Mouse (Mus musculus) gastrocnemius, postnatal 10 days (tissue): ENCODE measurements around the gene Htra2. TPM values are rescaled to one million over a fixed set of nuclear protein-coding genes. Genes with fewer than 3 reads are reported as not detected.

ENCODE experiments used
- DNase-seq: peaks from one replicate; pipeline ENCODE4 v3.0.0; 2021; ENCODE audit warnings: mixed read lengths
- microRNA-seq, 2 experiments: library from miRNA; unstranded; fragments of <30 nt; microRNA quantifications; one replicate each; pipeline ENCODE4 v1.2.0; 2021
- total RNA-seq, 2 experiments: library from RNA; stranded (reverse); gene quantifications; 2 replicates each; pipeline ENCODE4 v1.2.3; 2021

Htra2 gene
- total RNA-seq, 2 experiments from 2014 or later, result 23.8 to 28.4 TPM

- no peak for DNase-seq
Observed at GRCm38 (mm10) chr6:83008659-83009058, 46.4 kb downstream of the Htra2 start.

GRCm38 (mm10) chr6:83006114-83006513 lies 49.0 kb downstream of the Htra2 start:
- DNase-seq, result no peak

- DNase-seq, result no peak
Observed at GRCm38 (mm10) chr6:83005444-83006011, 49.5 kb downstream of the Htra2 start.

- DNase-seq, result no peak
Observed at GRCm38 (mm10) chr6:83004872-83005271, 50.2 kb downstream of the Htra2 start.

GRCm38 (mm10) chr6:83004309-83004708 lies 50.8 kb downstream of the Htra2 start:
- no peak for DNase-seq

GRCm38 (mm10) chr6:83003850-83004249 lies 51.2 kb downstream of the Htra2 start:
- no peak for DNase-seq

- no peak for DNase-seq
Observed at GRCm38 (mm10) chr6:83003082-83003481, 52.0 kb downstream of the Htra2 start.

Small RNA genes lying within 50 kb of the gene (microRNA-seq; reads per million reads assigned to microRNA genes)
- gene Mir3470a (0 reads per million in 2 experiments), gene Mir7040 (0 to 0.32 reads per million in 2 experiments)

Other genes starting within 250 kb of the Htra2 start
- gene Sema4f, start 115.5 kb downstream of the Htra2 start, total RNA-seq, result under 1 TPM; 0.47 to 0.49 TPM
- under 1 TPM in 1 of 2 experiments, not detected in 1; 0.49 TPM for gene M1ap, start 108.4 kb downstream of the Htra2 start, total RNA-seq
- 10 to 100 TPM in 1 of 2 experiments, 1 to 10 TPM in 1; 6.2 to 10.7 TPM for gene Dok1, start 21.8 kb downstream of the Htra2 start, total RNA-seq
- gene Loxl3, start 21.1 kb downstream of the Htra2 start, total RNA-seq, result 10 to 100 TPM; 10.5 to 11.9 TPM
- gene Aup1, start 752 bp downstream of the Htra2 start, total RNA-seq, result 10 to 100 TPM; 66.9 to 70.7 TPM
- under 1 TPM; 0.42 to 0.65 TPM for gene Dqx1, start 2.6 kb upstream of the Htra2 start, total RNA-seq
- gene Tlx2, start 15.0 kb upstream of the Htra2 start, total RNA-seq, result not detected
- gene Pcgf1, start 22.6 kb upstream of the Htra2 start, total RNA-seq, result 1 to 10 TPM; 5.5 to 8.5 TPM
- gene Lbx2, start 31.1 kb upstream of the Htra2 start, total RNA-seq, result 1 to 10 TPM in 1 of 2 experiments, under 1 TPM in 1; 0.33 to 1.3 TPM
- 1 to 10 TPM in 1 of 2 experiments, under 1 TPM in 1; 0.19 to 1.2 TPM for gene Ccdc142, start 46.3 kb upstream of the Htra2 start, total RNA-seq
- 1 to 10 TPM; 1.4 to 2.3 TPM for gene Gm42688, start 46.3 kb upstream of the Htra2 start, total RNA-seq
- 100 to 1,000 TPM; 101 to 114 TPM for gene Mrpl53, start 53.8 kb upstream of the Htra2 start, total RNA-seq
- 10 to 100 TPM; 11.0 to 15.7 TPM for gene Mogs, start 60.2 kb upstream of the Htra2 start, total RNA-seq
- gene Wbp1, start 66.3 kb upstream of the Htra2 start, total RNA-seq, result 10 to 100 TPM; 48.0 to 52.3 TPM
- 10 to 100 TPM; 13.1 to 15.2 TPM for gene Ino80b, start 70.2 kb upstream of the Htra2 start, total RNA-seq
- gene Rtkn, start 80.2 kb upstream of the Htra2 start, total RNA-seq, result 10 to 100 TPM; 22.3 to 24.5 TPM
- 1 to 10 TPM in 1 of 2 experiments, under 1 TPM in 1; 0.43 to 1.4 TPM for gene Wdr54, start 101.1 kb upstream of the Htra2 start, total RNA-seq
- under 1 TPM in 1 of 2 experiments, not detected in 1; 0.23 TPM for gene 1700003E16Rik, start 101.1 kb upstream of the Htra2 start, total RNA-seq
- 100 to 1,000 TPM; 126 to 132 TPM for gene Dctn1, start 110.6 kb upstream of the Htra2 start, total RNA-seq
- gene Slc4a5, start 164.6 kb upstream of the Htra2 start, total RNA-seq, result under 1 TPM in 1 of 2 experiments, not detected in 1; 0.05 TPM